Mouse (Mus musculus) ES-Bruce4 (cell line): ENCODE measurements around the gene Hcrt.

Experiments used
- CTCF ChIP-seq: IDR thresholded peaks from one replicate; pipeline ENCODE4 v1.8.1; 2011; ENCODE audit warnings: low read depth, low read length
- POLR2A ChIP-seq: IDR thresholded peaks from one replicate; pipeline ENCODE4 v1.8.1; 2011; ENCODE audit warnings: low read length; ENCODE audit not compliant: insufficient read depth

DNA sequence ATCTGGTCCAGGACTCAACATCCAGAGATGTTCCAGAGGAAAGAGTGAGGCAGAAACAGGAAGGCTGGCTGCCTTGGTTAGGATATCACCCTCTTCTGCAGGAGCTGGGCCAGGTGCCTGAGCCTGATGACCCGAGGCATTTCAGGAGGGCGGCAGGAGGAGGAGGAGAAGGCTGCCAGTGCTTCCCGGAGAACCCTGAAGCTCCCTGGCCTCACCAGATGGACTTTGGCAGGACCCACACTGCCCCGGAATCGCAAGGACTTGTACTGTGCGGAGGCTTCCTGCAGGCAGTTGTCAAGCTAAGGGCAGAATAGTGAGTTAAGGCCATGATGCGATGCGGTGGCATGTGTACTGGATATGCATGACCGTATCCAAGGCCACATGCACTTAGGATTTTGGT is 4.0 kb upstream of the Hcrt start:
- no peak for TF ChIP-seq POLR2A
- no peak for TF ChIP-seq CTCF
